Comparison of ENCODE assay signal across 8 mouse cellular contexts in genomic region chr1:180642228-180642564, GRCm38 (mm10). TPM values are rescaled to one million over a fixed set of nuclear protein-coding genes. Genes with fewer than 3 reads are reported as not detected.
A peak's percentile ranks its signal among the peaks of the same experiment; 100 is the strongest.
DNase-seq lines count a peak whose midpoint lies in the region; ATAC-seq and TF ChIP-seq lines count a peak whose summit lies in the region.

No protein-coding gene starts in this region.

- H3K4me3 ChIP-seq in lung, embryonic 14.5 days (ENCODE audit: low read depth, low read length): peak overlapping the region; percentile 95
- peak overlapping the region; percentile 98 for H3K4me3 ChIP-seq in embryonic facial prominence, embryonic 11.5 days (ENCODE audit: low read depth, low read length)
- H3K4me3 ChIP-seq in limb, embryonic 11.5 days (ENCODE audit: low read depth, low read length): peak overlapping the region; percentile 97
- H3K4me3 ChIP-seq in stomach, embryonic 16.5 days (replicated peaks; ENCODE audit: low read length): peak overlapping the region; percentile 83

- no peak for DNase-seq in lung, embryonic 14.5 days
- DNase-seq in lung, adult 18-20 months: no peak
- DNase-seq in embryonic facial prominence, embryonic 11.5 days (ENCODE audit: low spot score): no peak
- no peak for DNase-seq in limb, embryonic 11.5 days (ENCODE audit: low spot score)
- DNase-seq in adrenal gland, postnatal 25 days: no peak
- no peak for DNase-seq in adipocyte (ENCODE audit: low spot score)
- DNase-seq in kidney, adult 11 months: no peak

- 71% methylated on average over 8 of the region's 8 CpGs for WGBS in lung, embryonic 14.5 days
- WGBS in embryonic facial prominence, embryonic 11.5 days: 83% methylated on average over 8 of the region's 8 CpGs
- 86% methylated on average over 8 of the region's 8 CpGs for WGBS in limb, embryonic 11.5 days
- WGBS in stomach, embryonic 16.5 days: 73% methylated on average over 8 of the region's 8 CpGs

- no peaks in the 10 kb centered on the region; the same call in 1 of the 2 replicates for H3K36me3 ChIP-seq in lung, embryonic 14.5 days (ENCODE audit: insufficient read depth)
- H3K36me3 ChIP-seq in embryonic facial prominence, embryonic 11.5 days (replicated peaks; ENCODE audit: control insufficient read depth, insufficient read depth, low read depth, low read length): no peaks in the 10 kb centered on the region; the same call in 1 of the 2 replicates
- H3K36me3 ChIP-seq in limb, embryonic 11.5 days (ENCODE audit: control insufficient read depth, insufficient read depth, low read length): no peaks in the 10 kb centered on the region; the same call in 1 of the 2 replicates
- peaks cover 4% of the 10 kb centered on the region; the same call in 1 of the 2 replicates for H3K36me3 ChIP-seq in stomach, embryonic 16.5 days (ENCODE audit: control insufficient read depth, insufficient read depth, low read length)

- H3K9ac ChIP-seq in lung, embryonic 14.5 days: peak overlapping the region; percentile 99
- H3K9ac ChIP-seq in embryonic facial prominence, embryonic 11.5 days (replicated peaks; ENCODE audit: low read length): peak overlapping the region; percentile 99; the same call in 1 of the 2 replicates
- peak overlapping the region; percentile 100 for H3K9ac ChIP-seq in limb, embryonic 11.5 days (ENCODE audit: low read length)
- peak overlapping the region; percentile 94 for H3K9ac ChIP-seq in stomach, embryonic 16.5 days (ENCODE audit: low read length)

- H3K4me1 ChIP-seq in lung, embryonic 14.5 days (ENCODE audit: insufficient read depth): peaks cover 14% of the 10 kb centered on the region
- peaks cover 3% of the 10 kb centered on the region; the same call in 1 of the 2 replicates for H3K4me1 ChIP-seq in embryonic facial prominence, embryonic 11.5 days (ENCODE audit: control insufficient read depth, insufficient read depth, low read length)
- no peaks in the 10 kb centered on the region; the same call in 1 of the 2 replicates for H3K4me1 ChIP-seq in limb, embryonic 11.5 days (ENCODE audit: control insufficient read depth, insufficient read depth, low read length)
- H3K4me1 ChIP-seq in stomach, embryonic 16.5 days (ENCODE audit: control insufficient read depth, insufficient read depth, low read length): peaks cover 19% of the 10 kb centered on the region

- no peak for TF ChIP-seq CTCF in lung, embryonic 14.5 days (IDR thresholded peaks at IDR 0.05; ENCODE audit: low read depth)

- no peak for ATAC-seq in lung, embryonic 14.5 days (ENCODE audit: insufficient read depth)
- ATAC-seq in embryonic facial prominence, embryonic 11.5 days (replicated peaks; ENCODE audit: insufficient number of reproducible peaks, low FRiP score, low TSS enrichment, low read depth): no peak
- no peak for ATAC-seq in limb, embryonic 11.5 days (ENCODE audit: insufficient number of reproducible peaks, low FRiP score, low TSS enrichment, low read depth)
- ATAC-seq in stomach, embryonic 16.5 days (ENCODE audit: insufficient read depth, low FRiP score): no peak

- H3K4me2 ChIP-seq in lung, embryonic 14.5 days: peak overlapping the region; percentile 83
- H3K4me2 ChIP-seq in embryonic facial prominence, embryonic 11.5 days (ENCODE audit: low read depth, low read length): peak overlapping the region; percentile 84
- peak overlapping the region; percentile 78 for H3K4me2 ChIP-seq in limb, embryonic 11.5 days (ENCODE audit: low read depth, severe bottlenecking)
- H3K4me2 ChIP-seq in stomach, embryonic 16.5 days (ENCODE audit: low read depth, low read length): peak overlapping the region; percentile 86

- H3K27me3 ChIP-seq in lung, embryonic 14.5 days (ENCODE audit: insufficient read depth, low read length): no peaks in the 10 kb centered on the region
- no peaks in the 10 kb centered on the region for H3K27me3 ChIP-seq in embryonic facial prominence, embryonic 11.5 days (ENCODE audit: control insufficient read depth, insufficient read depth, low read length)
- H3K27me3 ChIP-seq in limb, embryonic 11.5 days (ENCODE audit: control insufficient read depth, insufficient read depth, low read length): no peaks in the 10 kb centered on the region
- no peaks in the 10 kb centered on the region for H3K27me3 ChIP-seq in stomach, embryonic 16.5 days (ENCODE audit: control insufficient read depth, insufficient read depth, low read length)

- H3K9me3 ChIP-seq in lung, embryonic 14.5 days (ENCODE audit: low read depth, low read length): no peaks in the 10 kb centered on the region
- no peaks in the 10 kb centered on the region for H3K9me3 ChIP-seq in embryonic facial prominence, embryonic 11.5 days (replicated peaks; ENCODE audit: control insufficient read depth, low read length)
- H3K9me3 ChIP-seq in limb, embryonic 11.5 days (ENCODE audit: control insufficient read depth, low read length): no peaks in the 10 kb centered on the region
- H3K9me3 ChIP-seq in stomach, embryonic 16.5 days (replicated peaks; ENCODE audit: control insufficient read depth, low read length): no peaks in the 10 kb centered on the region

- H3K27ac ChIP-seq in lung, embryonic 14.5 days (ENCODE audit: low read depth): no peak overlapping the region
- no peak overlapping the region for H3K27ac ChIP-seq in embryonic facial prominence, embryonic 11.5 days (replicated peaks; ENCODE audit: low read depth, low read length)
- no peak overlapping the region for H3K27ac ChIP-seq in limb, embryonic 11.5 days (replicated peaks; ENCODE audit: low read depth, low read length)
- H3K27ac ChIP-seq in stomach, embryonic 16.5 days (ENCODE audit: low read length): no peak overlapping the region

RNA-seq across cellular contexts. Expression of gene Lin9, which starts 1.2 kb away (rescaled TPM):
- polyA plus RNA-seq in lung, embryonic 14.5 days (2014; fragmentation: Nextera tagmentation; extraction: Ambion mirVana): 23.6 and 24.3 TPM in 2 replicates
- 23.1 and 24.6 TPM in 2 replicates for polyA plus RNA-seq in embryonic facial prominence, embryonic 11.5 days (2014; fragmentation: Nextera tagmentation; extraction: Ambion mirVana)
- 24.6 and 25.9 TPM in 2 replicates for polyA plus RNA-seq in limb, embryonic 11.5 days (2014; fragmentation: Nextera tagmentation; extraction: Ambion mirVana)
- 15.3 and 15.9 TPM in 2 replicates for polyA plus RNA-seq in stomach, embryonic 16.5 days (2015; fragmentation: Nextera tagmentation; extraction: Ambion mirVana)
- 7.5 and 9.3 TPM in 2 replicates for total RNA-seq in adrenal gland, postnatal 25 days (2021)

RNA-seq across cellular contexts. Expression of gene Mixl1, which starts 54.6 kb away (rescaled TPM):
- 0.33 and 0.45 TPM in 2 replicates for polyA plus RNA-seq in lung, embryonic 14.5 days (2014; fragmentation: Nextera tagmentation; extraction: Ambion mirVana)
- polyA plus RNA-seq in embryonic facial prominence, embryonic 11.5 days (2014; fragmentation: Nextera tagmentation; extraction: Ambion mirVana): 0.20 and 0.74 TPM in 2 replicates
- 0.15 and 0.18 TPM in 2 replicates for polyA plus RNA-seq in limb, embryonic 11.5 days (2014; fragmentation: Nextera tagmentation; extraction: Ambion mirVana)
- not detected in 2 replicates for polyA plus RNA-seq in stomach, embryonic 16.5 days (2015; fragmentation: Nextera tagmentation; extraction: Ambion mirVana)
- total RNA-seq in adrenal gland, postnatal 25 days (2021): not detected in 2 replicates
